Mouse (Mus musculus) bone marrow, adult 2 months (tissue): ENCODE measurements around the gene Arhgap23.

Experiments
- CTCF ChIP-seq: fragments of 200-500 bp; IDR thresholded peaks from 2 replicates; pipeline ENCODE4 v1.5.1; 2011; ENCODE audit warnings: low read length, control low read depth; ENCODE audit not compliant: control insufficient read depth, insufficient read depth
- POLR2A ChIP-seq: fragments of 200-500 bp; IDR thresholded peaks from 2 replicates; pipeline ENCODE4 v1.6.1; 2011; ENCODE audit warnings: low read depth, mild to moderate bottlenecking, control low read depth, low read length, borderline replicate concordance; ENCODE audit not compliant: control insufficient read depth

GRCm38 (mm10) chr11:97401686-97402435 is 13.5 kb upstream of the Arhgap23 start:
- TF ChIP-seq POLR2A, result no peak
- TF ChIP-seq CTCF, result no peak
